Mouse (Mus musculus) forebrain, embryonic 10.5 days (tissue): ENCODE data around the gene Trim24. TPM values are rescaled to one million over a fixed set of nuclear protein-coding genes. Genes with fewer than 3 reads are reported as not detected.
"Not testable (repeated sequence)": the region's sequence is repeated elsewhere in the genome, so short reads cannot be mapped to it uniquely, and the experiment has no call there.

Experiments
- DNase-seq: peaks from one replicate; pipeline ENCODE4 v3.0.0-alpha.2; 2017; ENCODE audit warnings: low spot score; ENCODE audit errors: extremely low spot score
- H3K27ac ChIP-seq: fragments of 300-500 bp; sonication (generic); 2 replicates; pipeline ENCODE4 v1.5.1; 2016; ENCODE audit warnings: mild to moderate bottlenecking
- H3K27me3 ChIP-seq: fragments of 300-500 bp; sonication (generic); 2 replicates; pipeline ENCODE4 v1.6.1; 2016; ENCODE audit warnings: mild to moderate bottlenecking; ENCODE audit not compliant: poor library complexity, severe bottlenecking
- H3K36me3 ChIP-seq: fragments of 300-500 bp; sonication (generic); replicated peaks from 2 replicates; pipeline ENCODE4 v1.6.1; 2016; ENCODE audit warnings: mild to moderate bottlenecking, moderate library complexity
- H3K4me1 ChIP-seq: fragments of 300-500 bp; sonication (generic); 2 replicates; pipeline ENCODE4 v1.6.1; 2016
- H3K4me3 ChIP-seq: fragments of 300-500 bp; sonication (generic); 2 replicates; pipeline ENCODE4 v1.5.1; 2016; ENCODE audit warnings: mild to moderate bottlenecking, moderate library complexity
- H3K9me3 ChIP-seq: fragments of 300-500 bp; sonication (generic); 2 replicates; pipeline ENCODE4 v1.6.1; 2016; ENCODE audit warnings: mild to moderate bottlenecking, moderate library complexity
- WGBS: fragments of 180-500 bp; shearing (Covaris S2); methylation state at CpG from one replicate; pipeline ENCODE4 v1.1.7; 2016; 5-methylcytosine and 5-hydroxymethylcytosine counted together
- polyA plus RNA-seq: library from polyadenylated mRNA; unstranded; fragments of >200 nt; fragmentation: Nextera tagmentation; extraction: Ambion mirVana; gene quantifications from 2 replicates; pipeline ENCODE4 v1.2.1, GENCODE M21; 2016

The Trim24 gene
- polyA plus RNA-seq = 19.6 and 20.0 TPM in 2 replicates

DNA sequence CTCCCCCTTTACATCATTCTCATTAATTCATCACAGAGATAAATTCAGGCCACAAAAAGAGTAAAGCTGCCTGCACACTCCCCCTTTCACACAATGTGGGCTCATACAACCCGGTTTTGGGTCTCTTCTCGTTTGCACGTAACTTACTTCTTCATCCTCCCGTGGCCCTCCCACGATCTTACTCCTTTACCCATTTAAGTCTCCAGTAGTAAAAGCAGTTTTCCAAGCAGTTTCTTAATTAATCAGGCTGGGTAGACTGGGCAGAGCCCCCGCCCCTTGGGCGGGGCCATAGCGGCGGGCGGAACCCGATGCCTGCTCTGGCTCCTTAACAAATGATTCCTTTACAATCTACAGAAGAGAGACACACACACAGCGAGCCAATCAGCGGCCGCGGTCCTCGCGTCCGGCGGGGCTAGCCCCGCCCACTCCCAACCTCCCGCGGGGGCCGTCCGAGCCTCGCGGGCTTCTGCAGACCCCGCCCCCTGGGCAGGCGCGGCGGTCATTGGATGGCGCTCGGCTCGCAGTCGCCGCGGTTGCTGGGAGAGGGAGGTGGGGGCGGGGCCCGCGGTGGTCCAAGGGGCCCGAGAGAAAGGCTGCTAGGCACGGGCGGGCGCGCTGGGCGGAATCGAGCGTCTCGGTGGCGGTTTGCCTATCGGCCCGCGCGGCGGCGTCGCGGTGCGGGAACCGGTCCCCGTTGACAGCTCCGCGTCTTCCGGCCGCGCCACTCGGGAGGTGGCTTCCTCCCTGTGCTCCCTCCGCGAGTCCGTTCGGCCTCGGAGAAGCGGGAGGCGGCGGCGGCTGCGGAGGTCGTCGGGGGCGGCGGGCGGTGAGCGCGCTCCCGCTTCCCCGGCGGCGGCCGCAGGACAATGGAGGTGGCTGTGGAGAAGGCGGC is at the start of gene Trim24:
Trim24 (plus strand) TSS at position 567 of the 892 bp plus-strand sequence.
- DNase-seq = peak; percentile 95
- Histone ChIP-seq H3K9me3 (peaks cover 35% of the 10 kb centered on the region), H3K4me3 (peak within 1 kb of the TSS; percentile 90), H3K27ac (peak within 1 kb of the TSS; percentile 99), H3K36me3 (peaks cover 34% of the 10 kb centered on the region), H3K4me1 (0 out of 2 replicates have a peak, but pooled peaks cover 5% of the 10 kb centered on the region), H3K27me3 (no peaks in the 10 kb centered on the region)
- under 1% methylated on average over 89 of the region's 89 CpGs for WGBS

DNA sequence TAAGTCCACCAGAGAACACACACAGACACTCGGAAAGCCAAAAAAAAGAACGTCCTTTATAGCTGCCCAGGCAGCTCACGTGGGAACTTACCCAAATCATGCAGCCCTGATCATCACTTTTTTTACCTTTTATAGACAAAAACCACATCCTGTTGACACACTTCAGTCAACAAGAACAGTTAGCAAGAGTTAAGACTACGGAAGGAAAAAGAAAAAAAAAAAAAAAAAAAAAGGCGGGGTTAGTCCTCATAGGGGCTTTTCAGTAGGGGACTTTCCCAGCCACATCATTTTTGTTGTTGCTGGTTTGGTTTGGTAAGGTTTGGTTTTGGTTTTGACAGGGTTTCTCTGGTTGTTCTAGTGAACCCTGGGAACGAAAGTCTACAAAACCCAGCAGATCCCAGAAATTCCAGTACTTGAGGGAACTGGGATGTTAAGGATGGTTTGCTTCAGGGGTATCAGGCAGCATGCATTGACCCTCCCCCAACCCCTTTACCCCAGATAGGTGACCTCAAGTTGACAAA is 49.0 kb upstream of the Trim24 start:
- Histone ChIP-seq H3K27me3 (no peaks in the 10 kb centered on the region), H3K27ac (no peak overlapping the region), H3K9me3 (no peaks in the 10 kb centered on the region), H3K36me3 (no peaks in the 10 kb centered on the region), H3K4me3 (no peak overlapping the region), H3K4me1 (no peaks in the 10 kb centered on the region)
- WGBS = 91% methylated on average over 6 of the region's 6 CpGs
- DNase-seq = no peak

DNA sequence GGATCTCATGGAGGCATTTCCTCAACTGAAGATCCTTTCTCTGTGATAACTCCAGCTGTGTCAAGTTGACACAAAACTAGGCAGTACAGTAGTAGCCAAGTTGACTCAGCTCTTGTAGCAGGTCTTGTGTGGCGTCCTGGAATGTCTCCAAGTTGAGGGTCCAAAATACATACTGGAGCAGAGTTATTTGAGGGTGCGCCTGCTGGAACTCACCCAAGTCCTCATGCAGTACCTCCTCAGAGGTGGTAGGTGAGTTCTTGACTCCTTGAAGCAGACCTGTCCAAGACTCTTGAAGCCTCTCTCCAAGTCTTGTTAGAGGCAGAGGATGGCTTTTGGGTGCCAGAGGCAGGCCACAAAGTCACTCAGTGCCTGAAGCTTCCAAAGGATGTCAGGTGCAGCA is 48.2 kb upstream of the Trim24 start:
- Histone ChIP-seq H3K9me3 (no peaks in the 10 kb centered on the region), H3K36me3 (no peaks in the 10 kb centered on the region), H3K4me3 (no peak overlapping the region), H3K27ac (no peak overlapping the region), H3K27me3 (no peaks in the 10 kb centered on the region), H3K4me1 (no peaks in the 10 kb centered on the region)
- no peak for DNase-seq
- 89% methylated on average over 2 of the region's 2 CpGs for WGBS

DNA sequence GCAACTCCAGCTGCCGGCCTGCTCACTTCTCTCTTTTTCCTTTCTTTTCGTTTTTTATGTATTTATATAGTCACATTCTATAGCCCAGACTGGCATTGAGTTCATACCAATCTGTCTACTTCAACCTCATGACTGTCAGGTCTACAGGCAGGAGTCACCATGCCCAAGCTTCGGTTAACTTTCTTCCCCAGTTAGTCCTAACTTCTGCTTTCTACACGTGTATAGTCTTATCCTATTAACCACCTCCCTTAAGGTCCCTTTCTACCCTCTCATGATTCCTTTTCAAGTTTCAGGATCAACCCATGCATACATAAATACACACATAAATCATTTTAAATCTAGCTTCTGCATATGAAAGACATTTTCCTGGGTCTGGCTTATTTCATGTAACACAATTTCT is 46.9 kb upstream of the Trim24 start:
- no peak for DNase-seq
- WGBS = 93% methylated on average over 4 of the region's 4 CpGs
- Histone ChIP-seq H3K36me3 (no peaks in the 10 kb centered on the region), H3K4me1 (no peaks in the 10 kb centered on the region), H3K27me3 (no peaks in the 10 kb centered on the region), H3K27ac (no peak overlapping the region), H3K9me3 (no peaks in the 10 kb centered on the region), H3K4me3 (no peak overlapping the region)

DNA sequence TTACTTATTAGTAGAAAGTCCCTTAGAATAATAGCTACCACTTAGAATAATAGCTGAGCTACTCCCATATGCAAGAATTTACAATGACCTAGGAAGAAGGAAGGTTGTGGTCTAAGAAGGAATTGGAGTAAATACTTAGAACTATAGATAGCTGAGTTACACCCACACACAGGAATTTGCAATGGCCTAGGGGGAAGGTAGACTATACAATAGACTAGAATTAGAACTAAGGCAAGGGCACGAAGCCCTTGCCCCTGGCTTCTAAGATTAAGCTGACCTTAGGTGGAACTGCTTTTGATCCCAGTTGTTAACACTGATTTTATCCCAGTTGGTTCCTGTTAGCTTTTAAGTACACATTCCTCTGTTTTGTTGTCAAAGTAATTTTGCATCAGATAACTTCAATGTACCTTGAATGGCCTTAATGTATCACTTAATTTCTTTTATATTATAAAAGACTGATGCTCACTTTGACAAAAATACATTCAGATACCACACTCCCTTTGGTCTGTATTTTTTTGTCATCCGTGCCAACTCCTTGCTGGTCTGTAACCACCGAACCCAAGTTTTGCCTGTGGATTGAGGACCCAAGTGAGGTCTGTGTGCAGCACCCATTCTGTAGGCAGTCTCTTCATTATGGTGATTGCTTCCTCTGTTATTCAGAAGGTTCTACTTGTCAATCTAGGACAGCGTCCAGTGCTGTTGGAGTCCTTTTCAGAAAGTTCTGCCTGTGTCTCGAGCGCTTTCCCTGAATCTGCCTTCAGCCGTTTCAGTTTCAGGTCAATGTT is 45.1 kb upstream of the Trim24 start:
- not testable (repeated sequence) for H3K9me3 ChIP-seq, DNase-seq, H3K27me3 ChIP-seq, H3K27ac ChIP-seq, H3K36me3 ChIP-seq, H3K4me1 ChIP-seq, H3K4me3 ChIP-seq
- WGBS = 90% methylated on average over 7 of the region's 7 CpGs

DNA sequence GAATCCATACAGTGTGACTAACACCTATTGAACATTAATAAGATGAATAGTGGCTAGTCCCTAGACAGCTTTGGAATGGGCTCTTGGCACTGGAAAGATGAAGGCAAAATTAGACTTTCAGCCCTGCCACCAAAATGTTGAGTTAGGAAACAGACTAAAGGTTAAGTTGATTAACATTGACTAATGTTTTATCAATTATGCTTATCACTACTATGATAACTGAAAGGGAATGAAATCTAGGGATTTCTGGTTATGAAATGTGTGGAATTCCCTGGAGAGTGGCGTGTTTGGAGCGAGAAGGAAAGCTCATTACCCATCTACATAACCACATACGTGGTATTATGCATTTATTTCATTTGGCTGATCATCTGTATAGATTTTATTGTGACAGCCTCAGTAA is 41.7 kb upstream of the Trim24 start:
- WGBS = 89% methylated on average over 3 of the region's 3 CpGs
- no peak for DNase-seq
- Histone ChIP-seq H3K27me3 (no peaks in the 10 kb centered on the region), H3K9me3 (peaks cover 8% of the 10 kb centered on the region; the same call in 1 of the 2 replicates), H3K36me3 (no peaks in the 10 kb centered on the region), H3K27ac (no peak overlapping the region), H3K4me3 (no peak overlapping the region), H3K4me1 (no peaks in the 10 kb centered on the region)

DNA sequence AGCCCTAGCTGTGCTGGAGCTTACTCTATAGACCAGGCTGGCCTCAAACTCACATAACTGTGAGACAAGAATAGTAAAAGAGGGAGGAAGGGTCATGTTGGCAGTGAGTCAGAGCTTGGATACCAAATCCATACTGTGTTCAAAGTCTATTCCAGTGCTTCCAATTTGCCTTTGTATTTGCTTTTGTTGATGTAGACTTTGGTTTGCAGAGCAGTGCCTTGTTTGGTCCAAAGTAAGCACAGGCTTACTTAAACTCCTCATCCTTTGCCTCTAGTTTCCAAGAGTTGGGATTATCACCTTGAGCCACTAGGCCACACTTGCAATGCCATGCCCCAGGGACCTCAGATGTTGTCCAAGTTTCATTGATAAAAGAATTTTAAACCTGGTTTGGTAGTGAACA is 41.0 kb upstream of the Trim24 start:
- H3K27me3 ChIP-seq = no peaks in the 10 kb centered on the region
- H3K4me1 ChIP-seq = no peaks in the 10 kb centered on the region
- no peaks in the 10 kb centered on the region for H3K36me3 ChIP-seq
- no peak overlapping the region for H3K27ac ChIP-seq
- no peak for DNase-seq
- no peak overlapping the region for H3K4me3 ChIP-seq
- peaks cover 8% of the 10 kb centered on the region; the same call in 1 of the 2 replicates for H3K9me3 ChIP-seq

DNA sequence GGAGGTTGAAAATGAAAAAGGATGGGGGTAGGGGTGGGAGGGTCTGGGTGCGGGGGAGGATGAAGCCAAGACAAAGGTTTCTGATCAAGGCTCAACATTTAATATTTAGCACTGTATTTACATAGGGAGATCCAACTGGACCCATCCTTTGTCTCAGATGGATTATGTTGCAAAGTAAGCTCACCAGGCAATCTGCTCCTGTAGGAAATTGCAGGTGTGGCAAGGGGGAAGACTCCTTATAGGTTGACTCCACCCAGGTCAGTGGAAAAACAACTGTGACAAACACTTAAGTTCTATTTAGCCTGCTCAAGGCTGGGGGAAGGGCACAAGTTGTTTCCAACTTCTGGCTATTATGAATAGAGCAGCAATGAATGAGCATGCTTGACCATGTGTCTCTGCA is 36.9 kb upstream of the Trim24 start:
- Histone ChIP-seq H3K4me3 (no peak overlapping the region), H3K27me3 (no peaks in the 10 kb centered on the region), H3K9me3 (peaks cover 8% of the 10 kb centered on the region; the same call in 1 of the 2 replicates), H3K36me3 (no peaks in the 10 kb centered on the region), H3K27ac (no peak overlapping the region), H3K4me1 (no peaks in the 10 kb centered on the region)
- 86% methylated on average over 1 of the region's 1 CpGs for WGBS
- no peak for DNase-seq

DNA sequence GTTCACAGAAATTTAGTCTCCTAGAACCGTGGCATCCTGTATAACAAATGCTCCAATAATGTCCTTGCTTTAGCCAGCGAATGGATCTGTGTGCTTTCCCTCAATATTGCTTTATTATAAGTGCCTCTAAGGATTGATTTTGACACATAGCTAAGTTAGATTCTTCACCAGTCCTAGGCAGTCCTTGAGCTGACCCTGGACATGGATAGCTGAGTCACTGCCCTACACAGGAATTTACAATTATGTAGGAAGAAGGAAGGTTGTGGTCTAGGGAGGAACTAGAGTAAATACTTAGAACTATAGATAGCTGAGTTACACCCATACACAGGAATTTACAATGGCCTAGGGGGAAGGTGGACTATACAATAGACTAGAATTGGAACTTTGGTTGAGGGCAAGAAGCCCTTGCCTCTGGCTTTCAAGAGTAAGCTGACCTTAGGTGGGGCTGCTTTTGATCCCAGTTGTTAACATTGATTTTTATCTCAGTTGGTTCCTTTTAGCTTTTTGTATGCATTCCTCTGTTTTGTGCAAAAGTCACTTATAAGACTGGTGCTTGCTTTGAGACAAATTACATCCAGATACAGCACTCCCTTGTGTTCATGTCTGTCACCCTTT is 33.6 kb upstream of the Trim24 start:
- WGBS = 84% methylated on average over 2 of the region's 2 CpGs
- H3K36me3 ChIP-seq, H3K27ac ChIP-seq, DNase-seq, H3K9me3 ChIP-seq, H3K4me1 ChIP-seq, H3K4me3 ChIP-seq, H3K27me3 ChIP-seq: not testable (repeated sequence)

DNA sequence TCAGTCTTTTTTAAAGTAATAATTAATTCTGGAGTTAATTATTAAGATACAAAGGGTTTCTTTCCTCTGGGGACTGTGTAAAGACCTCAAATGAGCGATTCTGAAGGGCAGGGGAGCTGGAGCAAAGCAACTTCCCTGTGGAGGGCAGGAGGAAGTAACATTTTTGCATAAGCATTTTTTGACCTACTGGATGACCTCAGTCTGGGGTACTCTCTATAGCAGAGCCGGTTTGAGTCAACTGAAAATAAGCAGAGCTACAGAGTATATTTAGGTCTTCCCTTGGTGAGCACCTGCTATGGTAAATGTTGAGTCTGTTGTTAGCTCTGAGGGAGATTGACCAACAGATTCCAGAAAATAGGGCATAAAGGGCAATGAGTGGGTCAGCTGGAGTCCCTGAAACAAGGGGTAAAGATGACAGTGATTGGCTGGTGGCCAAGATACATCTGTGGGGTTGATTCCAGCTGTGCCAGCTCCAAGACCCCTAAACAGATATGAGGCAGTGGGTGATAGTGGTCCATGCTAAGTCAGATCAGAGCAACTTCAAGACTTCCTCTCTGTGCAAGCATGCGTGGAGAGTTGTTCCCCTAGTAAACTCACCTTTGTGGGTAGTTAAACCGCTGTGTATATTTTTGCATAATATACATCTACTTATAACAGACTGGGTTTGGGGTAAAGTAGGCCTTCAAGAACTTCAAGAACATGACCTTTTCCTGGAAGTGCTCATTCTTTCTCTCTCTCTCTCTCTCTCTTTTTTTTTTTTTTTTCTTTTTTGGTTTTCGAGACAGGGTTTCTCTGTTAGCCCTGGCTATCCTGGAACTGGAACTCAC is 27.6 kb upstream of the Trim24 start:
- WGBS = 87% methylated on average over 5 of the region's 5 CpGs
- Histone ChIP-seq H3K27me3 (no peaks in the 10 kb centered on the region), H3K36me3 (no peaks in the 10 kb centered on the region), H3K27ac (no peak overlapping the region), H3K9me3 (no peaks in the 10 kb centered on the region), H3K4me1 (no peaks in the 10 kb centered on the region), H3K4me3 (no peak overlapping the region)
- DNase-seq = no peak

DNA sequence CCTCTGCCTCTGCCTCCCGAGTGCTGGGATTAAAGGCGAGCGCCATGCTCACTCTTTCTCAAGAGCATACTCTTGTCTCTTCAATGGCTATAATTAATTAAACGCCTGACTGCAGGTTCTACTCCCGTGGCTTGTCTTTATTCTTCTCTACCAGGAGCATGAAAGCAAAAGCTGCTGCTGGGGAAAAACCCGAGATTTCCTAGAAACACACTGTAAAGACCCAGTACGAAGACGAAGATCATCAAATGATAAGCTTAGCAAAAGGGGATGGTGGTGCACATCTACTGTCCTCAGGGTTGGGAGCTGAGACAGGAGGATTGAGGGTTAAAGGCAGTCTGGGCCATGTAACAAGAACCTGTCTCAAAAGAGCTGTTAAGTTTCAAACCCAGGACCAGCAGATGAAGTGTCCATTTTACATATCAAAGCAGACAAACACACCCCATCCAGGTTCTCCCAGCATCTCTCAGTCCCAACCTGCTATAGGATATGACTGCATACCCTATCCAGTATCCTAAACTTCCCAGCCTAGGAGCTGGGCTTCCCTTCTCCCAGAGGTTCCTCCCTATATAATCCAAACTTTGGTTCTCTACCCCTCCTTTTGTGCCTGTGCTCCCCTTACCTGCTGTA is 26.9 kb upstream of the Trim24 start:
- WGBS = 86% methylated on average over 8 of the region's 8 CpGs
- no peak overlapping the region for H3K4me3 ChIP-seq
- no peaks in the 10 kb centered on the region for H3K27me3 ChIP-seq
- DNase-seq = no peak
- peaks cover 4% of the 10 kb centered on the region; the same call in 1 of the 2 replicates for H3K9me3 ChIP-seq
- H3K36me3 ChIP-seq = no peaks in the 10 kb centered on the region
- no peak overlapping the region for H3K27ac ChIP-seq
- no peaks in the 10 kb centered on the region for H3K4me1 ChIP-seq

DNA sequence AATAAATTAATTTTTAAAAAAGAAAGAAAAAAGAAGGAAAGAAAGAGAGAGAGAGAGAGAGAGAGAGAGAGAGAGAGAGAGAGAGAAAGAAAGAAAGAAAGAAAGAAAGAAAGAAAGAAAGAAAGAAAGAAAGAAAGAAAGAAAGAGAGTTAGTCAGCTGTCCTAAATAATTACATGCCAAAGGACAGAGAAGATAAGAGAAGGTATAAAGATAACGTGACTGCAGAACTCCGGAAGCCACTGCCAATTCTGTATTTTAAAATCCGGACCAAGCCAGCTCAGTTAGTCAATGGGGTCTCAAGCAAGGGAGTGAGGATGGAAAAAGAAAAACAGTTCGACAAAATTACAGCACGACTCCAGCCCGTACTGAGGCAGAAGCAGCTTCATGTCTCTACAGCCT is 25.7 kb upstream of the Trim24 start:
- 92% methylated on average over 6 of the region's 6 CpGs for WGBS
- H3K4me3 ChIP-seq, H3K36me3 ChIP-seq, H3K4me1 ChIP-seq, H3K27ac ChIP-seq, H3K27me3 ChIP-seq, DNase-seq, H3K9me3 ChIP-seq: not testable (repeated sequence)
